ENCODE assay signal across 14 mouse cellular contexts in genomic region chrX:7314645-7315044, GRCm38 (mm10). TPM values are rescaled to one million over a fixed set of nuclear protein-coding genes. Genes with fewer than 3 reads are reported as not detected.
DNase-seq lines count a peak whose midpoint lies in the region; ATAC-seq and TF ChIP-seq lines count a peak whose summit lies in the region.
"Had no signal": no experiment of that assay in that cellular context is flagged by ENCODE, and none has a peak within 500 bp of the region (broad histone marks: within the 10 kb centered on the region; RNA-seq: fewer than 3 reads in every experiment).

No protein-coding gene starts in this region.

- H3K36me3 ChIP-seq in heart, embryonic 10.5 days = no peaks in the 10 kb centered on the region
- H3K36me3 ChIP-seq in heart, adult 2 months (ENCODE audit: control insufficient read depth, insufficient read depth, low read length) = no peaks in the 10 kb centered on the region
- H3K36me3 ChIP-seq in hindbrain, embryonic 16.5 days (ENCODE audit: control insufficient read depth, insufficient read depth, low read length) = no peaks in the 10 kb centered on the region
- H3K36me3 ChIP-seq in hindbrain, embryonic 14.5 days (replicated peaks; ENCODE audit: control insufficient read depth, insufficient read depth) = no peaks in the 10 kb centered on the region
- no peaks in the 10 kb centered on the region for H3K36me3 ChIP-seq in limb, embryonic 13.5 days
- H3K36me3 ChIP-seq: forebrain, embryonic 12.5 days had no signal

- peaks cover 8% of the 10 kb centered on the region; the same call in 1 of the 2 replicates for H3K27me3 ChIP-seq in heart, embryonic 10.5 days (ENCODE audit: insufficient read depth, poor library complexity, severe bottlenecking)
- H3K27me3 ChIP-seq in heart, adult 2 months (ENCODE audit: control insufficient read depth, insufficient read depth, low read length) = no peaks in the 10 kb centered on the region
- H3K27me3 ChIP-seq in hindbrain, embryonic 16.5 days (replicated peaks; ENCODE audit: control insufficient read depth, insufficient read depth, low read length) = no peaks in the 10 kb centered on the region
- no peaks in the 10 kb centered on the region for H3K27me3 ChIP-seq in hindbrain, embryonic 14.5 days (ENCODE audit: control insufficient read depth, insufficient read depth, low read length)
- H3K27me3 ChIP-seq in limb, embryonic 13.5 days = no peaks in the 10 kb centered on the region
- H3K27me3 ChIP-seq: forebrain, embryonic 12.5 days had no signal

- no peak for DNase-seq in heart, embryonic 10.5 days (ENCODE audit: low spot score)
- no peak for DNase-seq in heart, adult 2 months
- no peak for DNase-seq in hindbrain, embryonic 14.5 days (ENCODE audit: low spot score)
- DNase-seq in embryo, embryonic 9.5 days (ENCODE audit: extremely low spot score) = peak; percentile 3
- no peak for DNase-seq in thymus, postnatal 4 days
- no peak for DNase-seq in thymus, adult 18-20 months
- DNase-seq: cerebellum, adult 18-20 months; kidney, adult 18-20 months; right cerebral cortex, postnatal 4 days; thymus, postnatal 14 days had no signal

- peak overlapping the region; percentile 8; the same call in 1 of the 2 replicates for H3K4me3 ChIP-seq in heart, embryonic 10.5 days
- H3K4me3 ChIP-seq in heart, adult 2 months = no peak overlapping the region
- H3K4me3 ChIP-seq in hindbrain, embryonic 16.5 days (ENCODE audit: low read length) = no peak overlapping the region
- H3K4me3 ChIP-seq in hindbrain, embryonic 14.5 days (replicated peaks; ENCODE audit: low read length) = no peak overlapping the region
- H3K4me3 ChIP-seq in limb, embryonic 13.5 days = peak overlapping the region; percentile 23
- H3K4me3 ChIP-seq: forebrain, embryonic 12.5 days had no signal

- no peak overlapping the region for H3K27ac ChIP-seq in heart, embryonic 10.5 days
- no peak overlapping the region for H3K27ac ChIP-seq in heart, adult 2 months
- no peak overlapping the region for H3K27ac ChIP-seq in hindbrain, embryonic 16.5 days (ENCODE audit: low read depth, low read length)
- no peak overlapping the region for H3K27ac ChIP-seq in hindbrain, embryonic 14.5 days
- no peak overlapping the region for H3K27ac ChIP-seq in limb, embryonic 13.5 days
- H3K27ac ChIP-seq: forebrain, embryonic 12.5 days had no signal

- H3K9me3 ChIP-seq in heart, embryonic 10.5 days = no peaks in the 10 kb centered on the region
- no peaks in the 10 kb centered on the region for H3K9me3 ChIP-seq in hindbrain, embryonic 16.5 days (ENCODE audit: control insufficient read depth, low read length)
- H3K9me3 ChIP-seq in hindbrain, embryonic 14.5 days (ENCODE audit: control insufficient read depth, low read length) = no peaks in the 10 kb centered on the region
- no peaks in the 10 kb centered on the region for H3K9me3 ChIP-seq in limb, embryonic 13.5 days
- H3K9me3 ChIP-seq: forebrain, embryonic 12.5 days; G1E had no signal

- TF ChIP-seq POLR2A in heart, adult 2 months (IDR thresholded peaks at IDR 0.05; ENCODE audit: insufficient read depth, low read depth, low read length) = no peak

- intact Hi-C loops in heart, adult 2 months (cut with DNase I) = loop anchor here (10.0 kb wide), 1 partner anchor 130 kb away; no protein-coding TSS in a partner anchor

- 0 out of 2 replicates have a peak, but pooled peaks cover 2% of the 10 kb centered on the region for H3K4me1 ChIP-seq in heart, embryonic 10.5 days
- no peaks in the 10 kb centered on the region for H3K4me1 ChIP-seq in heart, adult 2 months (ENCODE audit: control insufficient read depth, insufficient read depth, low read length)
- H3K4me1 ChIP-seq in hindbrain, embryonic 16.5 days (ENCODE audit: control insufficient read depth, insufficient read depth, low read depth, low read length) = no peaks in the 10 kb centered on the region; the same call in 1 of the 2 replicates
- peaks cover 15% of the 10 kb centered on the region; the same call in 1 of the 2 replicates for H3K4me1 ChIP-seq in hindbrain, embryonic 14.5 days (replicated peaks; ENCODE audit: control insufficient read depth, insufficient read depth, low read length)
- H3K4me1 ChIP-seq in limb, embryonic 13.5 days = peaks cover 6% of the 10 kb centered on the region; the same call in 1 of the 2 replicates
- H3K4me1 ChIP-seq: forebrain, embryonic 12.5 days had no signal

- ATAC-seq in hindbrain, embryonic 16.5 days = no peak
- ATAC-seq in hindbrain, embryonic 14.5 days (ENCODE audit: low FRiP score) = no peak
- ATAC-seq in limb, embryonic 13.5 days (ENCODE audit: low FRiP score, low read depth) = no peak

- no peak overlapping the region for H3K9ac ChIP-seq in heart, adult 2 months (ENCODE audit: low read depth, low read length)
- no peak overlapping the region for H3K9ac ChIP-seq in hindbrain, embryonic 16.5 days (ENCODE audit: low read depth, low read length)
- H3K9ac ChIP-seq in hindbrain, embryonic 14.5 days = no peak overlapping the region
- H3K9ac ChIP-seq in limb, embryonic 13.5 days = no peak overlapping the region
- H3K9ac ChIP-seq: forebrain, embryonic 12.5 days had no signal

- 43% methylated on average over 4 of the region's 4 CpGs for WGBS in heart, embryonic 10.5 days
- 73% methylated on average over 4 of the region's 4 CpGs for WGBS in heart, adult 2 months
- 43% methylated on average over 4 of the region's 4 CpGs for WGBS in hindbrain, embryonic 16.5 days
- 63% methylated on average over 4 of the region's 4 CpGs for WGBS in hindbrain, embryonic 14.5 days
- WGBS in limb, embryonic 13.5 days = 52% methylated on average over 4 of the region's 4 CpGs

- no peaks in the 10 kb centered on the region for H3K79me2 ChIP-seq in heart, adult 2 months (replicated peaks; ENCODE audit: control insufficient read depth, insufficient read depth, low read length)

- TF ChIP-seq EP300 in heart, adult 2 months (IDR thresholded peaks at IDR 0.05; ENCODE audit: insufficient read depth, low read depth, low read length) = no peak

- TF ChIP-seq CTCF in heart, adult 2 months (IDR thresholded peaks at IDR 0.05) = no peak

- peak overlapping the region; percentile 18 for H3K4me2 ChIP-seq in hindbrain, embryonic 16.5 days (ENCODE audit: low read length)
- no peak overlapping the region for H3K4me2 ChIP-seq in hindbrain, embryonic 14.5 days (replicated peaks)
- peak overlapping the region; percentile 48 for H3K4me2 ChIP-seq in limb, embryonic 13.5 days (replicated peaks)
- H3K4me2 ChIP-seq: forebrain, embryonic 12.5 days had no signal

RNA-seq across cellular contexts. Expression of gene Clcn5, which starts 4.5 kb away (rescaled TPM):
- polyA plus RNA-seq in heart, embryonic 10.5 days (2016; fragmentation: Nextera tagmentation; extraction: Ambion mirVana) = 19.9 and 28.7 TPM in 2 replicates
- 1 to 10 TPM; 2.9 to 3.7 TPM for total RNA-seq in heart, adult 2 months (2021)
- 0.68 and 1.6 TPM in 2 replicates for polyA plus RNA-seq in heart, adult 2 months (2012; rRNA removed)
- 6.7 and 8.9 TPM in 2 replicates for polyA plus RNA-seq in hindbrain, embryonic 16.5 days (2015; fragmentation: Nextera tagmentation; extraction: Ambion mirVana)
- polyA plus RNA-seq in hindbrain, embryonic 14.5 days (2014; fragmentation: Nextera tagmentation; extraction: Ambion mirVana) = 13.3 and 15.2 TPM in 2 replicates
- polyA plus RNA-seq in limb, embryonic 13.5 days (2015; fragmentation: Nextera tagmentation; extraction: Ambion mirVana) = 21.1 and 25.2 TPM in 2 replicates

Comparison
In these comparisons a context has a peak if more than half of its experiments do, and no peak if none do; other contexts are left out.
1. H3K4me3 ChIP-seq: peak in heart, embryonic 10.5 days (single experiment) and limb, embryonic 13.5 days (single experiment); none in heart, adult 2 months (single experiment), hindbrain, embryonic 16.5 days (single experiment) and hindbrain, embryonic 14.5 days (single experiment).